Mouse (Mus musculus): ENCODE results near the gene Cyp2j13. TPM values are rescaled to one million over a fixed set of nuclear protein-coding genes. Genes with fewer than 3 reads are reported as not detected.

Gene Cyp2j13
- total RNA-seq (2023): not detected in 2 replicates

DNA sequence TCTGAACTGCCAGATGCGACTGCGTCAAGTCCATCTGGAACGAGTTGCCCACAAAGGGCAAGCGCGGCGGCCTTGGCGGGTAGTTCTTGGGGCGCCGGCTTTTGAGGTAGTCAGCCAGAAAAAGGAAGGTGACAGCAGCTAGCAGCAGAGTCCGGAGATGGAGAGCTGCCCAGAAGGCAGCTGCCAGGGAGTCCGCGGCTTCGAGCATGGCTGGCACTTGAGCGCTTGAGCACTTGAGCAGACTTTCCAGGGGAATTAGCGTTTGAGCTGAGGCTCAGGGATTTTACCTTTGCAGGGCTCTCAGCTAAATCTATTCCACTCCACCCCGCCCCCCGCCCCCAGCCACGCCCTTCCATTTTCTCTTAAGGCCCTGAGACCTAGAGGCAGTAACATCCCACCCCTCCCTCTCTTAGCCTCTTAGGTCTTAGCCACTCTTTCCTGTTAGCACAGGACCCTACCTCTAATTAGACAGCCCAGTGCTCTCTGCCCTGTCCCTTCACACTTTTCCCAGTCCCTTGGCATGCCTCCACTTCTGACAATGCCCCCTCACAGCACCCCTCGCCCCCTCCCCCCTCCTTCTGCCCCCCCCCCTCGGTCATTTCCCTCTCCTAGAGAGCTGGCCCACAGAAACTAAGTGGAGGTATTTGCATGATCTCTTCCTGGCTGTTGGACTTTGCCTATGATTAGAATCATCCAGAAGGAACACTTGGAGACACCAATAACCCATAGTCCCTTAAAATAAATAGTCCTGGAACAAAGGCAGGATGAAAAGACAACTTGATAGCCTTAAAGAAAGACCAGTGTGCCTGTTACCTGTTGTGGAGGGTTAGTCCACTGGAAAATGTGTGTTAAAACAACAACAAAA is at the start of gene Cyp2j13:
Gene Cyp2j13, minus strand, starts transcription at position 286 of the 865 bp plus-strand sequence.

Other genes with a start within 250 kb of the Cyp2j13 start
- 2.5 and 3.1 TPM in 2 replicates for gene Hook1, start 110.3 kb downstream of the Cyp2j13 start, total RNA-seq (2023)
- gene Cyp2j12, start 63.6 kb upstream of the Cyp2j13 start, total RNA-seq (2023): not detected in 2 replicates
- not detected in 2 replicates for gene Cyp2j7, start 159.1 kb upstream of the Cyp2j13 start, total RNA-seq (2023)

All from neutrophil, adult 65 days (primary cell).